Mouse (Mus musculus) megakaryocyte-erythroid progenitor cell, adult 5-6 weeks (primary cell): Measurements from ENCODE around the gene Rhox2a. TPM values are rescaled to one million over a fixed set of nuclear protein-coding genes. Genes with fewer than 3 reads are reported as not detected.
"Not testable (repeated sequence)": the region's sequence is repeated elsewhere in the genome, so short reads cannot be mapped to it uniquely, and the experiment has no call there.

Source experiments
- ATAC-seq: replicated peaks from 2 replicates; pipeline ENCODE4 v1.8.0; 2016; ENCODE audit warnings: mild to moderate bottlenecking, inconsistent platforms; ENCODE audit not compliant: severe bottlenecking, poor library complexity, low FRiP score, low TSS enrichment
- total RNA-seq, 2 experiments: library from RNA; stranded (forward) in 1 of 2; stranded (reverse) in 1 of 2; fragments of 200-1000, 215-1000 nt in 1 of 2; fragments of >200 nt in 1 of 2; fragmentation: Nextera tagmentation in 1 of 2; gene quantifications; 2 replicates each; pipeline ENCODE4 v1.2.3; 2014 to 2017

Gene Rhox2a
- total RNA-seq (2014; fragmentation: Nextera tagmentation) (not detected in 2 replicates), total RNA-seq (2017) (not detected in 2 replicates)

GRCm38 (mm10) chrX:37244676-37245075, at the start of gene Rhox2a:
TSS of gene Rhox2a (plus strand) at chrX:37244976.
- not testable (repeated sequence) for ATAC-seq

GRCm38 (mm10) chrX:37198676-37199075, 46.1 kb upstream of the Rhox2a start:
- no peak for ATAC-seq

DNA sequence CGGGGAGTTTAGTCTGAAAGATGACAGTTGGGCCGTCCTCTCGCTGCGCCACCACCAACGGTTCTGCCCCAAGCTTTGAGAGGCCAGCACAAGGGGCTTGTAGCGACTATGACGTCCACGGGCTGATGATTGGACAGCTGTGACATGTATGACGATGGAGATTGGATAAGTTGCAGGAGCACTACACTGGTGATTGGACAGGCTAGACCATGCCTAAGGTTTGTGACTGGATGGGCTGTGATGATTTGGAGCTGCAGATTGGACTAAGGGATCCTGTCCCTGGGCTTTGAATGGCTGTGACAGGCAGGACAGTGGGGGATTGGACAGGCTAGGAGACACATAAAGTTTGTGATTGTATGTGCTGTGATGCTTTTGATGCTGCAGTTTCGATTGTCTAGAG, 33.8 kb upstream of the Rhox2a start, which contains the start of gene Gm9:
Gene Gm9 (minus strand): TSS at position 101 of the 400 bp plus-strand sequence.
- ATAC-seq: no peak

GRCm38 (mm10) chrX:37222158-37222557, 22.6 kb upstream of the Rhox2a start, which contains the start of gene Rhox1:
TSS of gene Rhox1 (minus strand) at chrX:37222258.
- ATAC-seq: not testable (repeated sequence)

GRCm38 (mm10) chrX:37249619-37250018, 4.8 kb downstream of the Rhox2a start, which contains the start of gene Rhox3a:
TSS of gene Rhox3a (plus strand) at chrX:37249919.
- not testable (repeated sequence) for ATAC-seq

DNA sequence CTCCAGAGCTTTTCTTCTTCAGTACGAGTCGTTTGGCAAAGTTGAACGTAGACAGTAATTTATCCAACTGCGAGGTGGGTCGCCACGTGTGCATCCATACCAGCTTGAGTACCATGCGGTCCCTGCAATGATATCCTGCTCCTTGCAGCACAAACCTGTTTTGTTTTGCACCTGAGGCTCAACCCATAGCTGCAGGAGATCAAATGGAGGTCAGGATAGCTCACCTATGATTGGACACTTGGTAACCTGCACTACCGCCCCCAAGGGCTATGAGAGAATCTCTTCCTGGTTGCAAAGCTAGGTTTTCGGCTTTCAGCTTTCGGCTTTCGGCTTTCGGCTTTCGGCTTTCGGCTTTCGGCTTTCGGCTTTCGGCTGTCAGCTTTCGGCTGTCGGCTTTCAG, 20.3 kb downstream of the Rhox2a start, which contains the start of gene Rhox4a:
Gene Rhox4a (plus strand): TSS at position 301 of the 400 bp plus-strand sequence.
- not testable (repeated sequence) for ATAC-seq

Other genes with a start within 250 kb of the Rhox2a start
- gene Sowahd, start 196.1 kb upstream of the Rhox2a start, total RNA-seq (2014; fragmentation: Nextera tagmentation): not detected in 2 replicates
- gene Sowahd, start 196.1 kb upstream of the Rhox2a start, total RNA-seq (2017): not detected in 2 replicates
- gene Rpl39, start 159.6 kb upstream of the Rhox2a start, total RNA-seq (2014; fragmentation: Nextera tagmentation): 2,164 and 2,516 TPM in 2 replicates
- gene Rpl39, start 159.6 kb upstream of the Rhox2a start, total RNA-seq (2017): 4,522 and 6,227 TPM in 2 replicates
- 43.4 and 80.8 TPM in 2 replicates for gene Upf3b, start 134.7 kb upstream of the Rhox2a start, total RNA-seq (2014; fragmentation: Nextera tagmentation)
- gene Upf3b, start 134.7 kb upstream of the Rhox2a start, total RNA-seq (2017): 87.5 and 105 TPM in 2 replicates
- 20.1 and 22.4 TPM in 2 replicates for gene Nkap, start 118.2 kb upstream of the Rhox2a start, total RNA-seq (2014; fragmentation: Nextera tagmentation)
- gene Nkap, start 118.2 kb upstream of the Rhox2a start, total RNA-seq (2017): 45.9 and 70.9 TPM in 2 replicates
- gene Akap14, start 76.1 kb upstream of the Rhox2a start, total RNA-seq (2014; fragmentation: Nextera tagmentation): not detected in 2 replicates
- gene Akap14, start 76.1 kb upstream of the Rhox2a start, total RNA-seq (2017): not detected in 2 replicates
- 231 and 296 TPM in 2 replicates for gene Ndufa1, start 53.8 kb upstream of the Rhox2a start, total RNA-seq (2014; fragmentation: Nextera tagmentation)
- 114 and 134 TPM in 2 replicates for gene Ndufa1, start 53.8 kb upstream of the Rhox2a start, total RNA-seq (2017)
- gene Rnf113a1, start 53.7 kb upstream of the Rhox2a start, total RNA-seq (2014; fragmentation: Nextera tagmentation): 5.7 and 7.4 TPM in 2 replicates
- 0.80 and 4.4 TPM in 2 replicates for gene Rnf113a1, start 53.7 kb upstream of the Rhox2a start, total RNA-seq (2017)
- not detected in 2 replicates for gene Gm9, start 33.9 kb upstream of the Rhox2a start, total RNA-seq (2014; fragmentation: Nextera tagmentation)
- gene Gm9, start 33.9 kb upstream of the Rhox2a start, total RNA-seq (2017): not detected in 2 replicates
- gene Rhox1, start 22.7 kb upstream of the Rhox2a start, total RNA-seq (2014; fragmentation: Nextera tagmentation): not detected in 2 replicates
- not detected in 2 replicates for gene Rhox1, start 22.7 kb upstream of the Rhox2a start, total RNA-seq (2017)
- gene Rhox3a, start 4.9 kb downstream of the Rhox2a start, total RNA-seq (2014; fragmentation: Nextera tagmentation): not detected in 2 replicates
- not detected in 2 replicates for gene Rhox3a, start 4.9 kb downstream of the Rhox2a start, total RNA-seq (2017)
- not detected in 2 replicates for gene Rhox4a, start 20.4 kb downstream of the Rhox2a start, total RNA-seq (2014; fragmentation: Nextera tagmentation)
- gene Rhox4a, start 20.4 kb downstream of the Rhox2a start, total RNA-seq (2017): not detected in 2 replicates
- not detected in 2 replicates for gene Rhox3a2, start 135.1 kb downstream of the Rhox2a start, total RNA-seq (2014; fragmentation: Nextera tagmentation)
- gene Rhox3a2, start 135.1 kb downstream of the Rhox2a start, total RNA-seq (2017): not detected in 2 replicates
- gene Rhox4a2, start 145.9 kb downstream of the Rhox2a start, total RNA-seq (2014; fragmentation: Nextera tagmentation): not detected in 2 replicates
- not detected in 2 replicates for gene Rhox4a2, start 145.9 kb downstream of the Rhox2a start, total RNA-seq (2017)
- not detected in 2 replicates for gene Rhox2b, start 167.1 kb downstream of the Rhox2a start, total RNA-seq (2014; fragmentation: Nextera tagmentation)
- gene Rhox2b, start 167.1 kb downstream of the Rhox2a start, total RNA-seq (2017): not detected in 2 replicates
- not detected in 2 replicates for gene Rhox4b, start 187.5 kb downstream of the Rhox2a start, total RNA-seq (2014; fragmentation: Nextera tagmentation)
- gene Rhox4b, start 187.5 kb downstream of the Rhox2a start, total RNA-seq (2017): not detected in 2 replicates
- gene Rhox2c, start 208.7 kb downstream of the Rhox2a start, total RNA-seq (2014; fragmentation: Nextera tagmentation): not detected in 2 replicates
- not detected in 2 replicates for gene Rhox2c, start 208.7 kb downstream of the Rhox2a start, total RNA-seq (2017)
- not detected in 2 replicates for gene Rhox3c, start 213.6 kb downstream of the Rhox2a start, total RNA-seq (2014; fragmentation: Nextera tagmentation)
- gene Rhox3c, start 213.6 kb downstream of the Rhox2a start, total RNA-seq (2017): not detected in 2 replicates
- not detected in 2 replicates for gene Rhox4c, start 235.4 kb downstream of the Rhox2a start, total RNA-seq (2014; fragmentation: Nextera tagmentation)
- gene Rhox4c, start 235.4 kb downstream of the Rhox2a start, total RNA-seq (2017): not detected in 2 replicates
- not detected in 2 replicates for gene Rhox2d, start 248.5 kb downstream of the Rhox2a start, total RNA-seq (2014; fragmentation: Nextera tagmentation)
- gene Rhox2d, start 248.5 kb downstream of the Rhox2a start, total RNA-seq (2017): not detected in 2 replicates